Mouse (Mus musculus): ENCODE data around the gene Smok3c. TPM values are rescaled to one million over a fixed set of nuclear protein-coding genes. Genes with fewer than 3 reads are reported as not detected.

Smok3c gene
- not detected for polyA plus RNA-seq (2017; shearing (Covaris generic))

GRCm38 (mm10) chr5:138052894-138053293 lies at the start of gene Smok3c:
Smok3c (plus strand) TSS chr5:138053194.

GRCm38 (mm10) chr5:138020961-138021479 lies 32.0 kb upstream of the Smok3c start, which contains the start of the genes Smok3a and Smok3b:
Smok3a (plus strand) TSS chr5:138021261.
Smok3b (plus strand) TSS chr5:138021429.

GRCm38 (mm10) chr5:138084996-138085395 lies 32.0 kb downstream of the Smok3c start, which contains the start of gene Zkscan1:
Zkscan1 (plus strand) TSS chr5:138085084.

Other genes starting within 250 kb of the Smok3c start
- gene Pilra, start 216.9 kb upstream of the Smok3c start, polyA plus RNA-seq (2017; shearing (Covaris generic)): 0.32 TPM
- not detected for gene Pilrb1, start 195.1 kb upstream of the Smok3c start, polyA plus RNA-seq (2017; shearing (Covaris generic))
- gene Pilrb2, start 181.4 kb upstream of the Smok3c start, polyA plus RNA-seq (2017; shearing (Covaris generic)): 0.31 TPM
- 0.25 TPM for gene Cyp3a13, start 131.6 kb upstream of the Smok3c start, polyA plus RNA-seq (2017; shearing (Covaris generic))
- gene Gjc3, start 90.1 kb upstream of the Smok3c start, polyA plus RNA-seq (2017; shearing (Covaris generic)): 0.09 TPM
- not detected for gene Azgp1, start 71.7 kb upstream of the Smok3c start, polyA plus RNA-seq (2017; shearing (Covaris generic))
- gene Smok3a, start 31.9 kb upstream of the Smok3c start, polyA plus RNA-seq (2017; shearing (Covaris generic)): 0.34 TPM
- not detected for gene Smok3b, start 31.8 kb upstream of the Smok3c start, polyA plus RNA-seq (2017; shearing (Covaris generic))
- gene Zkscan1, start 31.9 kb downstream of the Smok3c start, polyA plus RNA-seq (2017; shearing (Covaris generic)): 14.8 TPM
- 25.6 TPM for gene Zscan21, start 63.7 kb downstream of the Smok3c start, polyA plus RNA-seq (2017; shearing (Covaris generic))
- gene Zfp113, start 102.5 kb downstream of the Smok3c start, polyA plus RNA-seq (2017; shearing (Covaris generic)): 6.5 TPM
- 120 TPM for gene Cops6, start 107.9 kb downstream of the Smok3c start, polyA plus RNA-seq (2017; shearing (Covaris generic))
- 7.1 TPM for gene Ap4m1, start 118.8 kb downstream of the Smok3c start, polyA plus RNA-seq (2017; shearing (Covaris generic))
- gene Mcm7, start 119.2 kb downstream of the Smok3c start, polyA plus RNA-seq (2017; shearing (Covaris generic)): 54.5 TPM
- 30.8 TPM for gene Taf6, start 134.3 kb downstream of the Smok3c start, polyA plus RNA-seq (2017; shearing (Covaris generic))
- gene Cnpy4, start 134.3 kb downstream of the Smok3c start, polyA plus RNA-seq (2017; shearing (Covaris generic)): 13.4 TPM
- gene Mblac1, start 141.1 kb downstream of the Smok3c start, polyA plus RNA-seq (2017; shearing (Covaris generic)): not detected
- not detected for gene Nxpe5, start 172.7 kb downstream of the Smok3c start, polyA plus RNA-seq (2017; shearing (Covaris generic))
- gene Lamtor4, start 202.3 kb downstream of the Smok3c start, polyA plus RNA-seq (2017; shearing (Covaris generic)): 32.6 TPM
- 20.1 TPM for gene BC037034, start 210.8 kb downstream of the Smok3c start, polyA plus RNA-seq (2017; shearing (Covaris generic))
- gene Gal3st4, start 219.6 kb downstream of the Smok3c start, polyA plus RNA-seq (2017; shearing (Covaris generic)): not detected
- not detected for gene Gm43720, start 226.8 kb downstream of the Smok3c start, polyA plus RNA-seq (2017; shearing (Covaris generic))
- gene Gpc2, start 226.8 kb downstream of the Smok3c start, polyA plus RNA-seq (2017; shearing (Covaris generic)): 2.1 TPM
- 0.75 TPM for gene Stag3, start 227.0 kb downstream of the Smok3c start, polyA plus RNA-seq (2017; shearing (Covaris generic))